Mouse (Mus musculus) spleen, embryonic (tissue): ENCODE data around the gene Olfr1323.

Experiments used
- CTCF ChIA-PET: fragments of 350-600 bp; sonication (Branson Sonifier 250); formaldehyde crosslinking; loops from one replicate; lab custom pipeline; 2022; lab: Charles Lee

The Olfr1323 gene

DNA sequence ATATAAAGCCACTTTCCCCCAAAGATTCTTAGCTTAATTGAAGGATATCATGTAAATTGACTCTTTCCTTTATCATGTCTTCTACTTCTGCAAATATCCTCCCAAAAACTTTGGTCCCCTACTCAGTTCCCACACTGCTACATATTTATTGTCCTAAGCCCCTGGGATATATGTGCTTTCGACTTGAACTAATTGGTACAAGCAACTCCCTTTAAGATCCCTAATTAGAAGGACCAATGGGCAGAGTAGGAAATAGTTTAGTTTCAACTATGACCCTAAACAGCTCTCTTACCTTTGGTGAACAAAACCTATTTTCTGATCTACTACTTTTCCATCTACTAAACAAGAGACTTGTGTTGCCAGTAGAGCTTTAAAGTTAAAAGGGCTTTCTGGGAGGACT, at the start of gene Olfr1323:
Olfr1323 (minus strand) TSS at position 101 of the 400 bp plus-strand sequence.
- CTCF ChIA-PET, result no interaction called here

GRCm38 (mm10) chrX:50012242-50012641, 6.9 kb downstream of the Olfr1323 start:
- CTCF ChIA-PET, result no interaction called here
